Mouse (Mus musculus): Measurements from ENCODE around the gene Mrpl20. TPM values are rescaled to one million over a fixed set of nuclear protein-coding genes. Genes with fewer than 3 reads are reported as not detected.

Mrpl20 gene
- 131 TPM for polyA plus RNA-seq (2014; fragmentation: Illumina TruSeq; extraction: RNeasy Lipid Tissue Mini Kit (QIAGEN cat#74804); ENCODE audit: low read depth, low replicate concordance)

DNA sequence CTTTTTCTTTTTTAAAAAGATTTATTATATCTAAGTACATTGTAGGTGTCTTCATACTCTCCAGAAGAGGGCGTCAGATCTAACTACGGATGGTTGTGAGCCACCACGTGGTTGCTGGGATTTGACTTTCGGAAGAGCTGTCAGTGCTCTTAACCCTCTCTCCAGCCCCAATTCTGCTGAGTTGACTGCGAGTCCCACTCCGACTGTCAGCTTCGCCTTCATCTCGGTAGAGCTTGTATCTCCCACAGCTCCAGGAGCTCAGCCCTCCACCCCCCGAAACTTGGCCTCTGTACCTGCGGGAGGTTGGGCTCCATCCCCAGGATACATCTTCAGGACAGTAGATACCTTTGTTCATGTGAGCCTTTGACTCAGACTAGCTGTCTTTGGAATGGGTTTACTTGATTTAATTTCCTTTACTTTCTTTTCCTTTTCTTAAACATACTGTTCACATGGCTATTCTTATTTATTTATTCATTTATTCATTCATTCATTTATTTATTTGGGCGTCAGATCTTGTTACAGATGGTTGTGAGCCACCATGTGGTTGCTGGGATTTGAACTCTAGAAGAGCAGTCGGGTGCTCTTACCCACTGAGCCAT lies at the start of gene Mrpl20:
Gene Mrpl20 (plus strand): TSS at position 138 of the 599 bp plus-strand sequence.

DNA sequence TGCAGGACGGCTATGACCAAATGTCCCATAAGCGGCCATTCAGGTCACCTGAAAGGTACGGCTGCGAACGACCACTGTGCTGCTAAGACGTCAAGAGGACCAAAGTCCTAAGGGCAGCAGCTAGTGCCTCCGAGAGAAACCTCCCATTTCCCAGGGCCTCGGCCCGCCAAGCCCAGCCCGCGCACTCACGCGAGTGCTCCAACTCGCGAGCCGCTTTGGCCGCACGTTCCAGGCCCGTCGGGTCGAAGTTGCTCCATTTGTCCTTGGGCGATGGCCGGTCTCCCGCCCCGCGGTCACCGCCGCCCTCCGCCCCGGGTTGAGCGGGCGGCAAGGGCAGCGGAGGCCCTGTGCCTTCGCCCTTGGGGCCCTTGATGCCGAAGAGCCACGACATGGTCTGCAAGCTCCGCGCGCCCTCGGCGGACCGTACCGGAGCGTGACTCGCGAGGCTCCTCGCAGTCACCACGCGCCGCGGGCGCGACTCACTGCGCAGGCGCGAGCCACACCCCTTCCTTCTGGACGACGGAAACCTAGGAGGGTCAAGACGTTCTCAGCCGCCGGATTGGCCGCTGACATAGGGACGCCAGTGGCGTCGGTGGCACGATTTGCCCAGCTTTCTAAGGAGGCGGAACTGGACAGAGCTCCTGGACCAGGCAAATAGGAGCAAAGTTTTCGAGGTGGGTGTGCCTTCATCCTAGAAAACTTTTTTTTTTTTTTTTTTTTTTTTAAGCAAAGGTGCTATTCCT lies 41.9 kb upstream of the Mrpl20 start, which contains the start of gene Atad3a:
Gene Atad3a (minus strand): TSS at position 481 of the 743 bp plus-strand sequence.

DNA sequence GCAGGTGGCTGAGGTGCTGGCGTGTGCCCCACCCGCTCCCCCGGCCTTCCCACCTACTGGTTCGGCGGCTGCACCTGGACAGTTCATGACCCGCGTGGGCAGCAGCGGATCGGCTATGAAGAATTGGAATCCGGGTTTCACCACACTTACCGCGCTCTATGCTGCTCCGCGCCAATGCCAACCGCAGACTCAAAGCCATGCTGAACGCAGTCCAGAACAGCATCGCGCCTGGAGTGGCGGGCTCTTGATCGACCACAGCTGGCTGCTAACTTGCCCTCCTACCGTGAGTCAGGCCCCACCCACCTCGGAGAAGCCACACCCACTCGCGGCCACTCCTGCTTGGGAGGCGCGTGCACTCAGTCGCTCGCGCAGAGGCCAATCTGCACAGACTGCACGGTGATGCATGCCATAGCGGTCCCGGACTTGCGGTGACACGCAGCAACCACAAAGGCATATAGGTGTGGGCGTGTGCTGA lies 28.4 kb upstream of the Mrpl20 start, which contains the start of gene Vwa1:
Gene Vwa1 (minus strand): TSS at position 419 of the 475 bp plus-strand sequence.

DNA sequence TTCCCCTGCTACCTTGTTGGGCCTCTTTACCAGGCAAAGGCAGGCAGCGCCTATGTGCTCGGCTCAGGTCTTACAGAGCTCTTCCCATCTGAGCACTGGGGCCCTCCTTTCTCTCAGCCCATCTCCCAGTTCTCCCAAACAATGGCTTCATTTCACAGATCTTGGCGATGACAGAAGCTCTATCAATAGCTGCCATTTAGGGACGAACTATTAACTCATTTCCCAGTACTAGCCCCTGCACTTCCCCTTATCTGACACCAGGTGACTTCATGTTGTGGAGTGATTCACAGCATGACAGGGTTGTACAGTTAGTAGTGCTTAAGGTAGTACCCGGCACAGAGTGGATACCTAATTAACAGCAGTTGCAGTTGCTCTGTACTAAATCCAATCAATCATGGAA lies 16.9 kb upstream of the Mrpl20 start, which contains the start of gene Tmem88b:
Gene Tmem88b (minus strand): TSS at position 56 of the 400 bp plus-strand sequence.

DNA sequence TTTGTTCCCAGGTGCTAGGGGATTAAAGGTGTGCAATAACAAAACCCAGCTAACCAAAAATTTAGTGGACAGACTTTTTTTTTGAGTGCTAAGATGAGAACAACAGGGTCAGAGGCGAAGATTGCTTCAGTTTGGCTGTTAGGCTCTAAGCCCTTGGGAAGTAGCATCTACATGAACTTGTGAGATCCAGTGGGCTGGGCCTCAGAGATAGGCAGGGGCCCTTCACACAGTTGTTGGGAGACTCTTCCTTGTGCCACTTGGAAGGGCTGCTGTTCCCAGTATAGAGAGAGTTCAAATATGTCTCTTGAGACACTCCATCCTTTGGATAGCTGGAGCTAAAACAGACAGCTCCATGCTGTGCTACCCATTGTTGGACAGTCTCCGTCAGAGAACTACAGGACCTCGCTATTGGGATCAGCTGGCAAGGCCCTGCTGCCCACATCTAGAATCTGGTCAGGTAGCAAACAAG lies 12.6 kb upstream of the Mrpl20 start, which contains the start of gene Ankrd65:
Gene Ankrd65 (plus strand): TSS at position 419 of the 469 bp plus-strand sequence.

DNA sequence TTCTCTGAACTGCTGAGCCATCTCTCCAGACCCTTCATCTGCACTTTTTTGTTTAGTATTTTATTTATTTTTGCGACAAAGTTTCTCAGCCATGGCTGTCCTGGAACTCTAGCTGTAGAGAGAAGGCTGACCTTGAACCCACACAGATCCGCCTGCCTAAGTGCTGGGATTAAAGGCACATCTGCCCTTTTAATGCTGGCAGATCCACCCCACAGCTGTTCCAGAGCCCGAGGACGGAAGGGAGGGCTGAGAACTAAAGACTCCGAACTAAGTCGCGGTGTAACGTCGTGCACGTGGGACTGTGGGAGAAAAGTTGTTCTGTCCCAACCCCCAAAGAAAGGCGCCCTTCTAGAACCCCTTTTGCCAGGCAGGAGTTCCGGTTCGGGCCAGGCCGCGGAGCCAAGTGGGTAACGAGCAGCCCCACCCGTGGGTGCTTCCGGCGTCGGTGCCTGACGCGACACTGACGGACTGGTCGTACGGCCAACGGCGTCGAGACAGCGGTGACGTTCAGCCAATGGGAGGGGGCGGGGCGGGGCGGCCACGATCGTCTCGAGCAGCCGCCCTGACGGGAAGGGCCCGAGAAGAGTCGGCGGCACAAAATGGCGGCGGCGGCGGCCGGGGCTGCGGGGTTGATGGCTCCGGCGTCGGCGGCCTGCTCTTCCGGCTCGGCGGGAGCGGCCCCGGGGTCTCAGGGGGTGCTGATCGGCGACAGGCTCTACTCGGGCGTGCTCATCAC lies 9.4 kb downstream of the Mrpl20 start, which contains the start of gene Ccnl2:
Gene Ccnl2 (plus strand): TSS at position 561 of the 736 bp plus-strand sequence.

DNA sequence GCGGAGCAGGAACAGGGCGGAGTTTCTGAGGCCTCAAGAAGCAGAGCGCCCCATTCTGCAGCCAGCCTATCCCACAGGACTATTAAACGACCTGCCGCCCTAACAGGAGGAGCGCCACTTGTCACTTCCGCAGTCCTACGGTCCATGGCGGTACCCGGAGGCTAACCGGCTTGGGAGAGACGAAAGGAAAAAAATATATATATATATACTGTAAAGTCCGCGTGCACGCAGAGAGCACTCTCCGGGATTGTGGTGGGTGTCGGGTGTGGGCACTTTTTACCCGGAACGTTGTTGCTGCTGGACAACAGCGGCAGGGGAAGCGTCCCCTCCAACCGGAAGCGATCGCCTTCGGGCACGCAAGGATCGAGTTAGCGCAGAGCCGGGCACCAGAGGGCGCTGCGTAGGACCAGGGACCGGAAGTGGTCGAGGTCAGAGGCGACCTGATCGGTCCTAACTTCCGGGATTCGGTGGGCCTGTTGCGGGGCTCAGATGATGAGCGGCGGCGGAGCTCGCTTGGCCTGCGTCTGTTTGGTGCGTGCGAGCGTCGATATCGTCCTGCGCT lies 28.6 kb downstream of the Mrpl20 start, which contains the start of gene Aurkaip1:
Gene Aurkaip1 (plus strand): TSS at position 68 of the 562 bp plus-strand sequence.

DNA sequence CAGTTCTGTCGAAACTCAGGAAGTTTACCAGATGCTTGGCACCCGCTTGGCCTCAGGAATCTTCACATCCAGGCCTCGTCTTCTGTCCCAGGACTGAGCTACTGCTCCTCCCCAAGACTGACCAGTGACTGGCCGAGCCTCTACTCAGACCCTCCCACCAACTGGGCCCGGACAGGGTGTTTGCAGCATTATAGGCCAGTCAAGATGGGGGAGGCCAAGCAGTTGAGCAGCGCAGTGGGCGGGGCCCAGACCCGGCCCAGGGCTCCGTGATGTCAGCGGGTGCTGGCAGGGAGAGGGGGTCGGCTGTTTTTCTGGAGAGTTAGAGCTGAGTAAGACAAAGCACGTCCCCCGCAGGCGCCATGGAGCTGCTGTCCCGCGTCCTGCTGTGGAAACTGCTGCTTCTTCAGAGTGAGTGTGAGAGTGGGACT lies 36.8 kb downstream of the Mrpl20 start, which contains the start of gene Mxra8:
Gene Mxra8 (plus strand): TSS at position 198 of the 428 bp plus-strand sequence.

DNA sequence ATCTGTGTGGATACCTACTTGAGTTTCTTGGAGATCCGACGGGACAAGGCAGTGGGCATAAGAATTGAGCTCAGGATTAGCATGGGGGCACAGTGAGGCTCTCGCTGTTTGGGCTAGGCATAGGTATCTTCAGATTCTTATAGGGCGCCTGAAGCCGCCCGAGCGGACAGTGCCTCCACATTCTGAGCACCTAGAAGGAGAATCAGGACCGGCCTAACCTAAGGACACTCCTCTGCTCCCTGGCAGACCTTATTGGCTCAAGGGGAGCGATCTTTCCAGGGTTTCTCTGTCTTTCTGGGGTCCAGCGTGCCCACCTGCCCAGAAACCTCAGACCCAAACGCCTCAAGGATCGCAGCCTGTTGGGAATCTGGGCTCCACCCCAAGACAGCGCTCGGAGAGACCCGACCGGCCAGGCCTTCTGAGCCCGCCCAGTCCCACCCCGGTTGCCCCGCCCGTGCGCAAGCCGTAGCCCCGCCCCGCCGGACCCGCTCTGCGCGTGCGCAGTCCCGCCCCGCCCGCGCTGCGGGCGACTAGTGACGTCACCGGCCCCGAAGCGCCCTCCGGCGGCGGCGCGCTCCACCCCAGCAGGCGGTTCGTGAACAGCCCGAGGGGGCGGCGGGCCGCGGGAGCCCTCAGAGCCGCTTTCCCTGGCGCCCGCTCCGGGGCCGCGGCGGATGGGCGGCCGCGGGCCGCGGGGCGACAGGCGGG lies 44.3 kb downstream of the Mrpl20 start, which contains the start of gene Dvl1:
Gene Dvl1 (plus strand): TSS at position 532 of the 708 bp plus-strand sequence.

Other genes with a start within 250 kb of the Mrpl20 start
- 20.0 TPM for gene Nadk, start 240.5 kb upstream of the Mrpl20 start, polyA plus RNA-seq (2014; fragmentation: Illumina TruSeq; extraction: RNeasy Lipid Tissue Mini Kit (QIAGEN cat#74804); ENCODE audit: low read depth, low replicate concordance)
- 5.4 TPM for gene Slc35e2, start 201.5 kb upstream of the Mrpl20 start, polyA plus RNA-seq (2014; fragmentation: Illumina TruSeq; extraction: RNeasy Lipid Tissue Mini Kit (QIAGEN cat#74804); ENCODE audit: low read depth, low replicate concordance)
- gene Cdk11b, start 178.0 kb upstream of the Mrpl20 start, polyA plus RNA-seq (2014; fragmentation: Illumina TruSeq; extraction: RNeasy Lipid Tissue Mini Kit (QIAGEN cat#74804); ENCODE audit: low read depth, low replicate concordance) = 73.4 TPM
- not detected for gene Gm10563, start 157.5 kb upstream of the Mrpl20 start, polyA plus RNA-seq (2014; fragmentation: Illumina TruSeq; extraction: RNeasy Lipid Tissue Mini Kit (QIAGEN cat#74804); ENCODE audit: low read depth, low replicate concordance)
- 0.27 TPM for gene Mmp23, start 149.5 kb upstream of the Mrpl20 start, polyA plus RNA-seq (2014; fragmentation: Illumina TruSeq; extraction: RNeasy Lipid Tissue Mini Kit (QIAGEN cat#74804); ENCODE audit: low read depth, low replicate concordance)
- 1.5 TPM for gene Mib2, start 133.7 kb upstream of the Mrpl20 start, polyA plus RNA-seq (2014; fragmentation: Illumina TruSeq; extraction: RNeasy Lipid Tissue Mini Kit (QIAGEN cat#74804); ENCODE audit: low read depth, low replicate concordance)
- gene Fndc10, start 108.5 kb upstream of the Mrpl20 start, polyA plus RNA-seq (2014; fragmentation: Illumina TruSeq; extraction: RNeasy Lipid Tissue Mini Kit (QIAGEN cat#74804); ENCODE audit: low read depth, low replicate concordance) = not detected
- gene Ssu72, start 98.1 kb upstream of the Mrpl20 start, polyA plus RNA-seq (2014; fragmentation: Illumina TruSeq; extraction: RNeasy Lipid Tissue Mini Kit (QIAGEN cat#74804); ENCODE audit: low read depth, low replicate concordance) = 45.1 TPM
- not detected for gene Tmem240, start 68.1 kb upstream of the Mrpl20 start, polyA plus RNA-seq (2014; fragmentation: Illumina TruSeq; extraction: RNeasy Lipid Tissue Mini Kit (QIAGEN cat#74804); ENCODE audit: low read depth, low replicate concordance)
- 1.5 TPM for gene Atad3a, start 41.8 kb upstream of the Mrpl20 start, polyA plus RNA-seq (2014; fragmentation: Illumina TruSeq; extraction: RNeasy Lipid Tissue Mini Kit (QIAGEN cat#74804); ENCODE audit: low read depth, low replicate concordance)
- 0.57 TPM for gene Vwa1, start 28.2 kb upstream of the Mrpl20 start, polyA plus RNA-seq (2014; fragmentation: Illumina TruSeq; extraction: RNeasy Lipid Tissue Mini Kit (QIAGEN cat#74804); ENCODE audit: low read depth, low replicate concordance)
- gene Tmem88b, start 17.0 kb upstream of the Mrpl20 start, polyA plus RNA-seq (2014; fragmentation: Illumina TruSeq; extraction: RNeasy Lipid Tissue Mini Kit (QIAGEN cat#74804); ENCODE audit: low read depth, low replicate concordance) = 1.7 TPM
- gene Ankrd65, start 12.4 kb upstream of the Mrpl20 start, polyA plus RNA-seq (2014; fragmentation: Illumina TruSeq; extraction: RNeasy Lipid Tissue Mini Kit (QIAGEN cat#74804); ENCODE audit: low read depth, low replicate concordance) = not detected
- 32.1 TPM for gene Ccnl2, start 9.6 kb downstream of the Mrpl20 start, polyA plus RNA-seq (2014; fragmentation: Illumina TruSeq; extraction: RNeasy Lipid Tissue Mini Kit (QIAGEN cat#74804); ENCODE audit: low read depth, low replicate concordance)
- gene Aurkaip1, start 28.4 kb downstream of the Mrpl20 start, polyA plus RNA-seq (2014; fragmentation: Illumina TruSeq; extraction: RNeasy Lipid Tissue Mini Kit (QIAGEN cat#74804); ENCODE audit: low read depth, low replicate concordance) = 6.5 TPM
- gene Mxra8, start 36.8 kb downstream of the Mrpl20 start, polyA plus RNA-seq (2014; fragmentation: Illumina TruSeq; extraction: RNeasy Lipid Tissue Mini Kit (QIAGEN cat#74804); ENCODE audit: low read depth, low replicate concordance) = 91.8 TPM
- 6.2 TPM for gene Dvl1, start 44.5 kb downstream of the Mrpl20 start, polyA plus RNA-seq (2014; fragmentation: Illumina TruSeq; extraction: RNeasy Lipid Tissue Mini Kit (QIAGEN cat#74804); ENCODE audit: low read depth, low replicate concordance)
- 0.18 TPM for gene Tas1r3, start 60.5 kb downstream of the Mrpl20 start, polyA plus RNA-seq (2014; fragmentation: Illumina TruSeq; extraction: RNeasy Lipid Tissue Mini Kit (QIAGEN cat#74804); ENCODE audit: low read depth, low replicate concordance)
- 60.8 TPM for gene Cptp, start 66.6 kb downstream of the Mrpl20 start, polyA plus RNA-seq (2014; fragmentation: Illumina TruSeq; extraction: RNeasy Lipid Tissue Mini Kit (QIAGEN cat#74804); ENCODE audit: low read depth, low replicate concordance)
- gene Ints11, start 66.7 kb downstream of the Mrpl20 start, polyA plus RNA-seq (2014; fragmentation: Illumina TruSeq; extraction: RNeasy Lipid Tissue Mini Kit (QIAGEN cat#74804); ENCODE audit: low read depth, low replicate concordance) = 2.4 TPM
- gene Pusl1, start 88.9 kb downstream of the Mrpl20 start, polyA plus RNA-seq (2014; fragmentation: Illumina TruSeq; extraction: RNeasy Lipid Tissue Mini Kit (QIAGEN cat#74804); ENCODE audit: low read depth, low replicate concordance) = 0.56 TPM
- 1.0 TPM for gene Acap3, start 88.9 kb downstream of the Mrpl20 start, polyA plus RNA-seq (2014; fragmentation: Illumina TruSeq; extraction: RNeasy Lipid Tissue Mini Kit (QIAGEN cat#74804); ENCODE audit: low read depth, low replicate concordance)
- gene Ube2j2, start 141.0 kb downstream of the Mrpl20 start, polyA plus RNA-seq (2014; fragmentation: Illumina TruSeq; extraction: RNeasy Lipid Tissue Mini Kit (QIAGEN cat#74804); ENCODE audit: low read depth, low replicate concordance) = 156 TPM
- gene C1qtnf12, start 159.4 kb downstream of the Mrpl20 start, polyA plus RNA-seq (2014; fragmentation: Illumina TruSeq; extraction: RNeasy Lipid Tissue Mini Kit (QIAGEN cat#74804); ENCODE audit: low read depth, low replicate concordance) = 8.9 TPM
- gene B3galt6, start 189.8 kb downstream of the Mrpl20 start, polyA plus RNA-seq (2014; fragmentation: Illumina TruSeq; extraction: RNeasy Lipid Tissue Mini Kit (QIAGEN cat#74804); ENCODE audit: low read depth, low replicate concordance) = 1.7 TPM
- gene Sdf4, start 190.0 kb downstream of the Mrpl20 start, polyA plus RNA-seq (2014; fragmentation: Illumina TruSeq; extraction: RNeasy Lipid Tissue Mini Kit (QIAGEN cat#74804); ENCODE audit: low read depth, low replicate concordance) = 97.4 TPM
- not detected for gene Tnfrsf4, start 211.0 kb downstream of the Mrpl20 start, polyA plus RNA-seq (2014; fragmentation: Illumina TruSeq; extraction: RNeasy Lipid Tissue Mini Kit (QIAGEN cat#74804); ENCODE audit: low read depth, low replicate concordance)
- gene Tnfrsf18, start 223.3 kb downstream of the Mrpl20 start, polyA plus RNA-seq (2014; fragmentation: Illumina TruSeq; extraction: RNeasy Lipid Tissue Mini Kit (QIAGEN cat#74804); ENCODE audit: low read depth, low replicate concordance) = not detected